Mouse (Mus musculus) left cerebral cortex, adult 18-20 months (tissue): ENCODE measurements at regions not wholly inside any gene's neighbourhood (a gene's known extent, or its start where the extent isn't known, plus 50 kb on each side); places are given as distances from the start of the nearest gene placed in this dataset.
"Not testable (repeated sequence)": the region's sequence is repeated elsewhere in the genome, so short reads cannot be mapped to it uniquely, and the experiment has no call there.

Experiments used
- DNase-seq, 2 experiments: peaks; one replicate each; pipeline ENCODE4 v3.0.0; 2021 to 2022; ENCODE audit warnings: low spot score in 2 of 2, mixed read lengths in 1 of 2

- not testable (repeated sequence) for DNase-seq
Measured at GRCm38 (mm10) chr11:40159161-40159560, 535.8 kb downstream of the Mat2b start.

- DNase-seq, result peak; percentile 73 to 75
Measured at GRCm38 (mm10) chr11:40149312-40149711, 545.7 kb downstream of the Mat2b start.

GRCm38 (mm10) chr11:40137803-40138202, 557.2 kb downstream of the Mat2b start:
- no peak for DNase-seq

- no peak for DNase-seq
Measured at GRCm38 (mm10) chr11:40102613-40103012, 592.4 kb downstream of the Mat2b start.

GRCm38 (mm10) chr11:40074317-40074716, 620.7 kb downstream of the Mat2b start:
- DNase-seq, result no peak

- no peak for DNase-seq
Measured at GRCm38 (mm10) chr11:40050503-40050902, 644.5 kb downstream of the Mat2b start.

GRCm38 (mm10) chr11:40027511-40027910, 667.5 kb downstream of the Mat2b start:
- no peak for DNase-seq

- DNase-seq, result no peak
Measured at GRCm38 (mm10) chr11:39999483-39999882, 695.5 kb downstream of the Mat2b start.

GRCm38 (mm10) chr11:39998612-39999011, 696.4 kb downstream of the Mat2b start:
- no peak for DNase-seq

- DNase-seq, result peak; percentile 2 to 12
Measured at GRCm38 (mm10) chr11:39972585-39972984, 722.4 kb downstream of the Mat2b start.

- no peak for DNase-seq
Measured at GRCm38 (mm10) chr11:39963705-39964104, 731.3 kb downstream of the Mat2b start.

GRCm38 (mm10) chr11:39954426-39954825, 740.6 kb downstream of the Mat2b start:
- DNase-seq, result no peak

- DNase-seq, result peak in 1 of 2 experiments; percentile 13
Measured at GRCm38 (mm10) chr11:39944196-39944595, 750.8 kb downstream of the Mat2b start.

- DNase-seq, result no peak
Measured at GRCm38 (mm10) chr11:39934216-39934615, 760.8 kb downstream of the Mat2b start.

- DNase-seq, result no peak
Measured at GRCm38 (mm10) chr11:39923977-39924527, 771.0 kb downstream of the Mat2b start.

- DNase-seq, result no peak
Measured at GRCm38 (mm10) chr11:39917716-39918347, 777.2 kb downstream of the Mat2b start.

- no peak for DNase-seq
Measured at GRCm38 (mm10) chr11:39899644-39900225, 795.3 kb downstream of the Mat2b start.

- DNase-seq, result no peak
Measured at GRCm38 (mm10) chr11:39883305-39883704, 811.7 kb downstream of the Mat2b start.

- no peak for DNase-seq
Measured at GRCm38 (mm10) chr11:39868451-39868979, 826.5 kb downstream of the Mat2b start.
